Mouse (Mus musculus): ENCODE results near the gene Gimap9. TPM values are rescaled to one million over a fixed set of nuclear protein-coding genes. Genes with fewer than 3 reads are reported as not detected.
"Not testable (repeated sequence)": the region's sequence is repeated elsewhere in the genome, so short reads cannot be mapped to it uniquely, and the experiment has no call there.

Gene Gimap9
- total and polyA plus RNA-seq, 2 experiments from 2014 or later, result 1.2 to 2.1 TPM

- no peaks in the 10 kb centered on the region; the same call in 1 of the 2 replicates for H3K27me3 ChIP-seq (ENCODE audit: insufficient read depth, low read length)
- 77% methylated on average over 3 of the region's 3 CpGs for WGBS
- H3K27ac ChIP-seq, result no peak overlapping the region
- H3K36me3 ChIP-seq (ENCODE audit: insufficient read depth, low read length), result no peaks in the 10 kb centered on the region
- H3K4me2 ChIP-seq (ENCODE audit: low read depth, low read length), result no peak overlapping the region
- DNase-seq (ENCODE audit: low spot score), result no peak
- no peak for TF ChIP-seq CTCF (IDR thresholded peaks at IDR 0.05; ENCODE audit: low read depth)
- no peak for ATAC-seq
- no peaks in the 10 kb centered on the region for H3K4me1 ChIP-seq (ENCODE audit: insufficient read depth, low read length)
- H3K4me3 ChIP-seq (ENCODE audit: low read length), result no peak overlapping the region
- H3K9me3 ChIP-seq (ENCODE audit: low read length), result no peaks in the 10 kb centered on the region
- H3K9ac ChIP-seq (replicated peaks; ENCODE audit: low read length), result no peak overlapping the region
These were observed 5.7 kb downstream of the Gimap9 start for GRCm38 (mm10) chr6:48681472-48682090.

- Histone ChIP-seq H3K27me3 (ENCODE audit: insufficient read depth, low read length) (no peaks in the 10 kb centered on the region; the same call in 1 of the 2 replicates), H3K4me3 (ENCODE audit: low read length) (no peak overlapping the region), H3K9ac (replicated peaks; ENCODE audit: low read length) (no peak overlapping the region), H3K27ac (no peak overlapping the region), H3K9me3 (ENCODE audit: low read length) (no peaks in the 10 kb centered on the region), H3K4me2 (ENCODE audit: low read depth, low read length) (no peak overlapping the region), H3K36me3 (ENCODE audit: insufficient read depth, low read length) (no peaks in the 10 kb centered on the region), H3K4me1 (ENCODE audit: insufficient read depth, low read length) (no peaks in the 10 kb centered on the region)
- DNase-seq (ENCODE audit: low spot score) (no peak), ATAC-seq (no peak)
- TF ChIP-seq CTCF (IDR thresholded peaks at IDR 0.05; ENCODE audit: low read depth), result no peak
- WGBS, result 75% methylated on average over 4 of the region's 4 CpGs
These were observed 6.3 kb downstream of the Gimap9 start for GRCm38 (mm10) chr6:48682271-48682670.

GRCm38 (mm10) chr6:48683263-48683821 lies 7.4 kb downstream of the Gimap9 start:
- not testable (repeated sequence) for H3K9me3 ChIP-seq (ENCODE audit: low read length); H3K4me3 ChIP-seq (ENCODE audit: low read length); ATAC-seq; H3K27ac ChIP-seq; H3K4me2 ChIP-seq (ENCODE audit: low read depth, low read length); H3K4me1 ChIP-seq (ENCODE audit: insufficient read depth, low read length); DNase-seq (ENCODE audit: low spot score); H3K27me3 ChIP-seq (ENCODE audit: insufficient read depth, low read length); H3K9ac ChIP-seq (replicated peaks; ENCODE audit: low read length); H3K36me3 ChIP-seq (ENCODE audit: insufficient read depth, low read length)
- WGBS, result 97% methylated on average over 3 of the region's 4 CpGs

- Histone ChIP-seq H3K4me2 (ENCODE audit: low read depth, low read length) (no peak within 1 kb of the TSS), H3K9ac (replicated peaks; ENCODE audit: low read length) (no peak within 1 kb of the TSS), H3K27ac (no peak within 1 kb of the TSS), H3K36me3 (ENCODE audit: insufficient read depth, low read length) (no peaks in the 10 kb centered on the region), H3K4me3 (ENCODE audit: low read length) (no peak within 1 kb of the TSS), H3K9me3 (ENCODE audit: low read length) (no peaks in the 10 kb centered on the region), H3K4me1 (ENCODE audit: insufficient read depth, low read length) (no peaks in the 10 kb centered on the region), H3K27me3 (ENCODE audit: insufficient read depth, low read length) (no peaks in the 10 kb centered on the region; the same call in 1 of the 2 replicates)
- ATAC-seq (no peak), DNase-seq (ENCODE audit: low spot score) (no peak)
- WGBS, result 79% methylated on average over 5 of the region's 5 CpGs
- TF ChIP-seq CTCF (IDR thresholded peaks at IDR 0.05; ENCODE audit: low read depth), result no peak
These were observed 8.4 kb downstream of the Gimap9 start, which contains the start of gene Gimap4 for GRCm38 (mm10) chr6:48684319-48684718. Gene Gimap4, plus strand, starts transcription at chr6:48684549.

- H3K27me3 ChIP-seq (ENCODE audit: insufficient read depth, low read length), result no peaks in the 10 kb centered on the region; the same call in 1 of the 2 replicates
- no peak overlapping the region for H3K27ac ChIP-seq
- no peak for TF ChIP-seq CTCF (IDR thresholded peaks at IDR 0.05; ENCODE audit: low read depth)
- H3K4me3 ChIP-seq (ENCODE audit: low read length), result no peak overlapping the region
- ATAC-seq (no peak), DNase-seq (ENCODE audit: low spot score) (no peak)
- H3K9ac ChIP-seq (replicated peaks; ENCODE audit: low read length), result no peak overlapping the region
- no peaks in the 10 kb centered on the region for H3K36me3 ChIP-seq (ENCODE audit: insufficient read depth, low read length)
- no peaks in the 10 kb centered on the region for H3K9me3 ChIP-seq (ENCODE audit: low read length)
- WGBS, result 57% methylated on average over 4 of the region's 4 CpGs
- no peaks in the 10 kb centered on the region for H3K4me1 ChIP-seq (ENCODE audit: insufficient read depth, low read length)
- H3K4me2 ChIP-seq (ENCODE audit: low read depth, low read length), result no peak overlapping the region
These were observed 8.9 kb downstream of the Gimap9 start for GRCm38 (mm10) chr6:48684806-48685205.

GRCm38 (mm10) chr6:48685251-48685650 lies 9.3 kb downstream of the Gimap9 start:
- no peak for TF ChIP-seq CTCF (IDR thresholded peaks at IDR 0.05; ENCODE audit: low read depth)
- WGBS, result 79% methylated on average over 2 of the region's 2 CpGs
- Histone ChIP-seq H3K4me2 (ENCODE audit: low read depth, low read length) (no peak overlapping the region), H3K9ac (replicated peaks; ENCODE audit: low read length) (no peak overlapping the region), H3K4me3 (ENCODE audit: low read length) (no peak overlapping the region), H3K4me1 (ENCODE audit: insufficient read depth, low read length) (no peaks in the 10 kb centered on the region), H3K36me3 (ENCODE audit: insufficient read depth, low read length) (no peaks in the 10 kb centered on the region), H3K27ac (no peak overlapping the region), H3K9me3 (ENCODE audit: low read length) (no peaks in the 10 kb centered on the region), H3K27me3 (ENCODE audit: insufficient read depth, low read length) (no peaks in the 10 kb centered on the region; the same call in 1 of the 2 replicates)
- no peak for DNase-seq (ENCODE audit: low spot score)
- no peak for ATAC-seq
